Mouse (Mus musculus): ENCODE data around the gene Arap2. TPM values are rescaled to one million over a fixed set of nuclear protein-coding genes. Genes with fewer than 3 reads are reported as not detected.

Arap2 gene
- 2.8 and 3.2 TPM in 2 replicates for polyA plus RNA-seq (2016; fragmentation: Nextera tagmentation; extraction: Ambion mirVana)

GRCm38 (mm10) chr5:62765784-62766701 lies at the start of gene Arap2:
TSS of gene Arap2 (minus strand) at chr5:62766159.
- H3K9ac ChIP-seq: peak within 1 kb of the TSS; percentile 56
- peak within 1 kb of the TSS; percentile 62 for H3K4me3 ChIP-seq
- peak within 1 kb of the TSS; percentile 76 for H3K4me2 ChIP-seq
- H3K9me3 ChIP-seq (replicated peaks): no peaks in the 10 kb centered on the region
- H3K36me3 ChIP-seq: no peaks in the 10 kb centered on the region
- ATAC-seq: peak; percentile 63
- WGBS (ENCODE audit: insufficient replicate concordance): under 1% methylated on average over 86 of the region's 106 CpGs
- peaks cover 10% of the 10 kb centered on the region for H3K4me1 ChIP-seq
- H3K27ac ChIP-seq: no peak within 1 kb of the TSS
- H3K27me3 ChIP-seq (replicated peaks): peaks cover 17% of the 10 kb centered on the region

GRCm38 (mm10) chr5:62815741-62816140 lies 49.8 kb upstream of the Arap2 start:
- H3K27me3 ChIP-seq (replicated peaks): no peaks in the 10 kb centered on the region
- no peak overlapping the region for H3K4me2 ChIP-seq
- ATAC-seq: no peak
- no peak overlapping the region for H3K9ac ChIP-seq
- no peaks in the 10 kb centered on the region for H3K9me3 ChIP-seq (replicated peaks)
- H3K4me3 ChIP-seq: no peak overlapping the region
- H3K27ac ChIP-seq: no peak overlapping the region
- H3K36me3 ChIP-seq: no peaks in the 10 kb centered on the region
- WGBS (ENCODE audit: insufficient replicate concordance): 32% methylated on average over 1 of the region's 1 CpGs
- H3K4me1 ChIP-seq: no peaks in the 10 kb centered on the region

GRCm38 (mm10) chr5:62814072-62814414 lies 48.1 kb upstream of the Arap2 start:
- Histone ChIP-seq H3K36me3 (no peaks in the 10 kb centered on the region), H3K27me3 (replicated peaks) (no peaks in the 10 kb centered on the region), H3K27ac (no peak overlapping the region), H3K4me1 (no peaks in the 10 kb centered on the region), H3K4me2 (no peak overlapping the region), H3K9ac (no peak overlapping the region), H3K4me3 (no peak overlapping the region), H3K9me3 (replicated peaks) (no peaks in the 10 kb centered on the region)
- no peak for ATAC-seq
- 59% methylated on average over 1 of the region's 1 CpGs for WGBS (ENCODE audit: insufficient replicate concordance)

GRCm38 (mm10) chr5:62813402-62814071 lies 47.6 kb upstream of the Arap2 start, which contains the start of gene Dthd1:
TSS of gene Dthd1 (plus strand) at chr5:62813823.
- Histone ChIP-seq H3K27me3 (replicated peaks) (no peaks in the 10 kb centered on the region), H3K4me1 (no peaks in the 10 kb centered on the region), H3K27ac (no peak within 1 kb of the TSS), H3K36me3 (no peaks in the 10 kb centered on the region), H3K9ac (no peak within 1 kb of the TSS), H3K4me2 (no peak within 1 kb of the TSS), H3K9me3 (replicated peaks) (no peaks in the 10 kb centered on the region), H3K4me3 (no peak within 1 kb of the TSS)
- ATAC-seq: no peak
- 61% methylated on average over 6 of the region's 6 CpGs for WGBS (ENCODE audit: insufficient replicate concordance)

GRCm38 (mm10) chr5:62792776-62793175 lies 26.8 kb upstream of the Arap2 start:
- H3K4me3 ChIP-seq: no peak overlapping the region
- no peak overlapping the region for H3K27ac ChIP-seq
- H3K27me3 ChIP-seq (replicated peaks): no peaks in the 10 kb centered on the region
- ATAC-seq: no peak
- H3K36me3 ChIP-seq: no peaks in the 10 kb centered on the region
- no peak overlapping the region for H3K9ac ChIP-seq
- H3K4me2 ChIP-seq: no peak overlapping the region
- no peaks in the 10 kb centered on the region for H3K4me1 ChIP-seq
- WGBS (ENCODE audit: insufficient replicate concordance): 55% methylated on average over 1 of the region's 1 CpGs
- H3K9me3 ChIP-seq (replicated peaks): no peaks in the 10 kb centered on the region

- Histone ChIP-seq H3K27ac (no peak overlapping the region), H3K4me1 (no peaks in the 10 kb centered on the region), H3K36me3 (no peaks in the 10 kb centered on the region), H3K27me3 (replicated peaks) (no peaks in the 10 kb centered on the region), H3K9ac (no peak overlapping the region), H3K4me3 (no peak overlapping the region), H3K4me2 (no peak overlapping the region), H3K9me3 (replicated peaks) (no peaks in the 10 kb centered on the region)
- WGBS (ENCODE audit: insufficient replicate concordance): 65% methylated on average over 5 of the region's 5 CpGs
- ATAC-seq: no peak
Measured at GRCm38 (mm10) chr5:62790921-62791564, 25.1 kb upstream of the Arap2 start.

GRCm38 (mm10) chr5:62786809-62787208 lies 20.9 kb upstream of the Arap2 start:
- no peak overlapping the region for H3K9ac ChIP-seq
- no peak overlapping the region for H3K4me3 ChIP-seq
- no peaks in the 10 kb centered on the region for H3K36me3 ChIP-seq
- no peaks in the 10 kb centered on the region for H3K9me3 ChIP-seq (replicated peaks)
- no peaks in the 10 kb centered on the region for H3K4me1 ChIP-seq
- H3K27ac ChIP-seq: no peak overlapping the region
- WGBS (ENCODE audit: insufficient replicate concordance): 69% methylated on average over 3 of the region's 3 CpGs
- no peak for ATAC-seq
- H3K4me2 ChIP-seq: no peak overlapping the region
- H3K27me3 ChIP-seq (replicated peaks): no peaks in the 10 kb centered on the region

- Histone ChIP-seq H3K27ac (no peak overlapping the region), H3K27me3 (replicated peaks) (no peaks in the 10 kb centered on the region), H3K4me3 (no peak overlapping the region), H3K4me1 (no peaks in the 10 kb centered on the region), H3K36me3 (no peaks in the 10 kb centered on the region), H3K9ac (no peak overlapping the region), H3K9me3 (replicated peaks) (no peaks in the 10 kb centered on the region), H3K4me2 (no peak overlapping the region)
- WGBS (ENCODE audit: insufficient replicate concordance): 69% methylated on average over 5 of the region's 5 CpGs
- ATAC-seq: no peak
Measured at GRCm38 (mm10) chr5:62778682-62779081, 12.7 kb upstream of the Arap2 start.

GRCm38 (mm10) chr5:62777804-62778203 lies 11.8 kb upstream of the Arap2 start:
- 78% methylated on average over 8 of the region's 8 CpGs for whole genome bisulfite sequencing (ENCODE audit: insufficient replicate concordance)
- H3K27ac ChIP-seq: no peak overlapping the region
- no peak overlapping the region for H3K4me3 ChIP-seq
- no peaks in the 10 kb centered on the region for H3K36me3 ChIP-seq
- ATAC-seq: no peak
- H3K9me3 ChIP-seq (replicated peaks): no peaks in the 10 kb centered on the region
- no peaks in the 10 kb centered on the region for H3K4me1 ChIP-seq
- H3K9ac ChIP-seq: no peak overlapping the region
- no peaks in the 10 kb centered on the region for H3K27me3 ChIP-seq (replicated peaks)
- no peak overlapping the region for H3K4me2 ChIP-seq

GRCm38 (mm10) chr5:62771775-62772599 lies 6.0 kb upstream of the Arap2 start:
- WGBS (ENCODE audit: insufficient replicate concordance): 51% methylated on average over 11 of the region's 11 CpGs
- no peaks in the 10 kb centered on the region for H3K36me3 ChIP-seq
- H3K4me1 ChIP-seq: no peaks in the 10 kb centered on the region
- H3K9ac ChIP-seq: no peak overlapping the region
- H3K4me2 ChIP-seq: no peak overlapping the region
- H3K27ac ChIP-seq: no peak overlapping the region
- no peak for ATAC-seq
- no peak overlapping the region for H3K4me3 ChIP-seq
- H3K9me3 ChIP-seq (replicated peaks): no peaks in the 10 kb centered on the region
- H3K27me3 ChIP-seq (replicated peaks): peaks cover under 1% of the 10 kb centered on the region

GRCm38 (mm10) chr5:62765459-62765783 lies 538 bp downstream of the Arap2 start:
- peak; percentile 15; the same call in 1 of the 2 replicates for ATAC-seq
- Histone ChIP-seq H3K27me3 (replicated peaks) (peaks cover 17% of the 10 kb centered on the region), H3K36me3 (no peaks in the 10 kb centered on the region), H3K4me2 (peak overlapping the region; percentile 76), H3K4me1 (peaks cover 10% of the 10 kb centered on the region), H3K9ac (peak overlapping the region; percentile 56; the same call in 1 of the 2 replicates), H3K4me3 (peak overlapping the region; percentile 62), H3K27ac (no peak overlapping the region), H3K9me3 (replicated peaks) (no peaks in the 10 kb centered on the region)
- WGBS (ENCODE audit: insufficient replicate concordance): 22% methylated on average over 5 of the region's 5 CpGs

Data from liver, embryonic 12.5 days (tissue).